Mouse (Mus musculus) forebrain, embryonic 16.5 days (tissue): Measurements from ENCODE around the gene Axin1. TPM values are rescaled to one million over a fixed set of nuclear protein-coding genes. Genes with fewer than 3 reads are reported as not detected.

Experiments
- ATAC-seq: fragments of 200-750 bp; cut with Nextera tagmentation; 2 replicates; pipeline ENCODE4 v1.8.0; 2017; ENCODE audit warnings: mild to moderate bottlenecking, moderate library complexity
- H3K27ac ChIP-seq: fragments of 300-500 bp; sonication (generic); 2 replicates; pipeline ENCODE4 v1.5.1; 2014; ENCODE audit warnings: low read length, control low read depth
- H3K27me3 ChIP-seq: fragments of 300-500 bp; sonication (generic); replicated peaks from 2 replicates; pipeline ENCODE4 v1.6.1; 2014; ENCODE audit warnings: low read length; ENCODE audit not compliant: control insufficient read depth, insufficient read depth
- H3K36me3 ChIP-seq: fragments of 300-500 bp; sonication (generic); 2 replicates; pipeline ENCODE4 v1.6.1; 2014; ENCODE audit not compliant: control insufficient read depth, insufficient read depth
- H3K4me1 ChIP-seq: fragments of 300-500 bp; sonication (generic); replicated peaks from 2 replicates; pipeline ENCODE4 v1.6.1; 2014; ENCODE audit warnings: low read length; ENCODE audit not compliant: control insufficient read depth, insufficient read depth
- H3K4me2 ChIP-seq: fragments of 300-500 bp; sonication (generic); 2 replicates; pipeline ENCODE4 v1.6.1; 2014; ENCODE audit warnings: mild to moderate bottlenecking, low read length, control low read depth
- H3K4me3 ChIP-seq: fragments of 300-500 bp; sonication (generic); replicated peaks from 2 replicates; pipeline ENCODE4 v1.5.1; 2014; ENCODE audit warnings: mild to moderate bottlenecking, low read length, control low read depth
- H3K9ac ChIP-seq: fragments of 300-500 bp; sonication (generic); replicated peaks from 2 replicates; pipeline ENCODE4 v1.6.1; 2014; ENCODE audit warnings: low read depth, low read length, control low read depth
- H3K9me3 ChIP-seq: fragments of 300-500 bp; sonication (generic); 2 replicates; pipeline ENCODE4 v1.6.1; 2016; ENCODE audit warnings: low read length; ENCODE audit not compliant: control insufficient read depth
- WGBS: fragments of 180-500 bp; shearing (Covaris S2); extraction: QIAGEN DNeasy Blood & Tissue Kit; methylation state at CpG from one replicate; pipeline ENCODE4 v1.1.7; 2014; 5-methylcytosine and 5-hydroxymethylcytosine counted together
- polyA plus RNA-seq: library from polyadenylated mRNA; unstranded; fragments of >200 nt; fragmentation: Nextera tagmentation; extraction: Ambion mirVana; gene quantifications from 2 replicates; pipeline ENCODE4 v1.2.1, GENCODE M21; 2015

Gene Axin1
- polyA plus RNA-seq, 1 experiment from 2014 or later, result 8.3 TPM

DNA sequence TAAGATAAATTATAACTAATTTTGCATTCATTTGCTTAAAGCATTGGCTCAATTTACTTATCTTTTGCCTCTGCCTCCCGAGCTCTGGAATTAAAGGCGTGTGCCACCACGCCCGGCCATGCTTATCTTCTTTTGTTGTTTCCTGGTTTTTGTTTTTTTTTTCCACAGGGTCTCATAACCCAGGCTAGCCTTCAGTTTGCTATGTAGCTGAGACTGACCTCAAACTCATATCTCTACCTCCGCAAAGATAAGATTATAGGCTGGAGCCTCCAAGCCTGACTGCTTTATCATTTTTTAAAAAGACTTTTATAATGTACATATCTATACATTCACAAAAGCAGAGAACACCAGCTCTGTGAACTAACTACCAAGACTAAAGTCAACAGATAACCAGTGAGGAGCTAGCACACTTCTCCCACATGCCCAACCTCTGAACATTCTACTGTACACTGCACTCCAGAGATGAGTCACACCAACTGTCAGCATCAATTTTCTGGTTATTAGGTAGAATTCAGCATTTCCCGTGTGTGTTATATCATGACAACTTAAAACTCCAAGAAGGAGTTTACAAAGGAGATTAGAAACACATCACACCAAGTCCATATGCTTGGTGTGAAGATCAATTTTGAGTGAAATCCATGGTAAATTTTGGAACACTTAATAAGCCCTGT lies 101.8 kb downstream of the Axin1 start:
- Histone ChIP-seq H3K36me3 (no peaks in the 10 kb centered on the region), H3K9ac (no peak overlapping the region), H3K4me3 (no peak overlapping the region), H3K27ac (no peak overlapping the region), H3K4me1 (0 out of 2 replicates have a peak, but pooled peaks cover 4% of the 10 kb centered on the region), H3K9me3 (no peaks in the 10 kb centered on the region), H3K27me3 (no peaks in the 10 kb centered on the region), H3K4me2 (no peak overlapping the region)
- WGBS, result 87% methylated on average over 6 of the region's 6 CpGs
- no peak for ATAC-seq

DNA sequence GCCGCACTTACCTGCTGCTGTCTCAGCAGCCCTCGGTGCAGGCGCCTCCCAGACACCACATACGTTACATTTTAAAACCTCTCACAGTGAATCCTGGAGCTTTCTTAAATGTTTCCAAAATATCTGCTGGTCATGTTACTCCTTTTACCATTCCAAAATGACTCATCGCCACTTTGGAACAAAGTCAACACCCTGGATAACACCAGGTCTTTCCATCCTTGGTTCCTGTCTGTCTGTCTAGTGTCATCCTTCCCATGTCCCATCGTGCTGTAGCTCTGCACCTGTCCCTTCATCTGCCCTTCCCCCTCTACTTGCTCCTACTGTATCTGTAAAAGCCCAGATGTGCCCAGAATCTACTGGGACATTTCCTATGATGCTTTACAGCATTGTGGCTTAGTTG lies 102.5 kb downstream of the Axin1 start:
- H3K9ac ChIP-seq, result no peak overlapping the region
- H3K9me3 ChIP-seq, result no peaks in the 10 kb centered on the region
- H3K27ac ChIP-seq, result no peak overlapping the region
- H3K27me3 ChIP-seq, result no peaks in the 10 kb centered on the region
- H3K36me3 ChIP-seq, result no peaks in the 10 kb centered on the region
- H3K4me1 ChIP-seq, result 0 out of 2 replicates have a peak, but pooled peaks cover 4% of the 10 kb centered on the region
- no peak overlapping the region for H3K4me2 ChIP-seq
- WGBS, result 82% methylated on average over 6 of the region's 6 CpGs
- H3K4me3 ChIP-seq, result no peak overlapping the region
- ATAC-seq, result no peak

DNA sequence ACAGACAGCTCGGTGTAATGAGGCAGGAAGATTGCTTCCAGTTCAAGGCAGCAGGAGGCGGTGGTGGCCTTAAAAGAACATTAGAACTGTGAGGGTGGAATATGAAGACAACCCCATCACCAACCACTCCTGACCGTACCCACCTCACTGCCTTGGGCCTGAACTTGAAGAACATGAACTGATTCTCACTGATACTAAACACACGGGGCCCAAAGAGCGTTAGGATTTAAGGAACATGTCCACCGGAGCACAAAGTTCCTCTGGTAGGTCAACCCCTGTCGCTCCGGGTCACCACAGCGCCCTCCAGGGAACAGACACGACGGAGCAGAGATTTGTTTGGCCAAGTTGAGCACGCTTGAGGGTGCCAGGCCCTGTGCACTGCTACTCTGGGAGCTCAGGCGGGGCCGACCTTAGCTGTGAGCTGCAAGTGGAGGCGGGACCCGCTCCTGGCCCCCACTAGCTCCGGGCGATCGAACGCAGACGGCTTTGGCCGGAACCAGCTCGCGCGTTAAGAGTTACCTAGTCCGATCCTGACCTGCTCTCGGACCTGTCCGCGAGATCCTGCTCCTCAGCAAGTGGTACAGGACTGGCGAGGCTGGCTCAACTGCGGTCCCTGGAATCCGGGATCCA lies 105.1 kb downstream of the Axin1 start:
- no peaks in the 10 kb centered on the region for H3K36me3 ChIP-seq
- H3K4me1 ChIP-seq, result 0 out of 2 replicates have a peak, but pooled peaks cover 4% of the 10 kb centered on the region
- H3K9ac ChIP-seq, result peak overlapping the region; percentile 74
- under 1% methylated on average over 32 of the region's 32 CpGs for WGBS
- H3K4me3 ChIP-seq, result peak overlapping the region; percentile 90
- peak overlapping the region; percentile 23 for H3K27ac ChIP-seq
- H3K9me3 ChIP-seq, result no peaks in the 10 kb centered on the region
- H3K4me2 ChIP-seq, result peak overlapping the region; percentile 68
- ATAC-seq, result peak; percentile 81
- H3K27me3 ChIP-seq, result no peaks in the 10 kb centered on the region

DNA sequence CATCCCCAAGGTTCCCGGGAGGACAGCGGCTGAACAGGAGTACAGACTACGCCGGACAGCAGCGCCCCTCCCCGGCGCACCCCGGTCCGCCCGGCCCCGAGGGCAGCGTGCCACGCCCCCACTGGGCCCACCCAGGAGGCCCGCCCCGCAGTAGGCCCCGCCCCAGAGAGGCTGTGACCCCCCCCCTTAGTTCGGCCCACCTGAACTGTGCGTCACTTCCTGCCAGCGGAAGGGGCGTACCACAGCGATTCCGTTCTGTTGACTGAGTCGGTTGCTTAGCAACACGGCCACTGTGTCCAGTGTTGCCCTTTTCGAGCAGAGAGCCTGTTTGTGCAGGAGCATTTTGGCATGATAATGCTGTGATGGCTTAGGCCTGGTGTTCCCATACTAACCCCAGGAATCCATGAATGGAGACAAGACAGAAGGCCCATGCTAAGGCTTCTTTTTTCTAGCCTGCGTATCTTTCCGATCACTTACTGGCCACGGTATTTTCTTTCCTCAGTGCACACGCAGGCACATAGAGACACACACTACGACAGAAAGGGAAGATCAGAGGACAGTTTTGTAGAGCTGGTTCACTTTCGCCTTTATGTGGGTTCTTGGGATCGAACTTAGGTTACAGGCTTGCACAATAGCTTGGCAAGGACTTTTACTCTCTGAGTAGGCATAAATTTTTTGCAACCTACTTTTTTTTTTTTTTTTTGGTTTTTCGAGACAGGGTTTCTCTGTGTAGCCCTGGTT lies 105.8 kb downstream of the Axin1 start, which contains the start of gene Fam234a:
Gene Fam234a, minus strand, starts transcription at position 142 of the 741 bp plus-strand sequence.
- peak within 1 kb of the TSS; percentile 68 for H3K4me2 ChIP-seq
- no peaks in the 10 kb centered on the region for H3K27me3 ChIP-seq
- H3K9me3 ChIP-seq, result no peaks in the 10 kb centered on the region
- ATAC-seq, result peak; percentile 98
- no peaks in the 10 kb centered on the region for H3K36me3 ChIP-seq
- 0 out of 2 replicates have a peak, but pooled peaks cover 4% of the 10 kb centered on the region for H3K4me1 ChIP-seq
- H3K4me3 ChIP-seq, result peak within 1 kb of the TSS; percentile 90
- WGBS, result 6% methylated on average over 29 of the region's 33 CpGs
- H3K9ac ChIP-seq, result peak within 1 kb of the TSS; percentile 74
- peak within 1 kb of the TSS; percentile 81 for H3K27ac ChIP-seq

Other genes starting within 250 kb of the Axin1 start
- 56.6 and 59.2 TPM in 2 replicates for gene Rab40c, start 219.0 kb upstream of the Axin1 start, polyA plus RNA-seq
- gene Pigq, start 193.8 kb upstream of the Axin1 start, polyA plus RNA-seq, result 56.3 and 61.2 TPM in 2 replicates
- gene Nhlrc4, start 193.7 kb upstream of the Axin1 start, polyA plus RNA-seq, result not detected in 2 replicates
- 0.21 TPM in 1 of 2 replicates, not detected in the other for gene A930017K11Rik, start 186.1 kb upstream of the Axin1 start, polyA plus RNA-seq
- gene Capn15, start 152.9 kb upstream of the Axin1 start, polyA plus RNA-seq, result 16.5 and 23.3 TPM in 2 replicates
- 34.6 and 39.9 TPM in 2 replicates for gene Rab11fip3, start 69.1 kb upstream of the Axin1 start, polyA plus RNA-seq
- gene Decr2, start 48.4 kb upstream of the Axin1 start, polyA plus RNA-seq, result 30.3 and 33.0 TPM in 2 replicates
- 27.4 and 35.3 TPM in 2 replicates for gene Nme4, start 43.1 kb upstream of the Axin1 start, polyA plus RNA-seq
- gene Tmem8, start 25.4 kb upstream of the Axin1 start, polyA plus RNA-seq, result 2.0 TPM in 2 replicates
- 192 and 202 TPM in 2 replicates for gene Mrpl28, start 15.2 kb upstream of the Axin1 start, polyA plus RNA-seq
- not detected in 2 replicates for gene Pdia2, start 60.4 kb downstream of the Axin1 start, polyA plus RNA-seq
- 5.9 and 9.5 TPM in 2 replicates for gene Rgs11, start 64.3 kb downstream of the Axin1 start, polyA plus RNA-seq
- 40.9 and 69.2 TPM in 2 replicates for gene Arhgdig, start 69.1 kb downstream of the Axin1 start, polyA plus RNA-seq
- gene Fam234a, start 105.6 kb downstream of the Axin1 start, polyA plus RNA-seq, result 23.9 and 25.5 TPM in 2 replicates
- gene Luc7l, start 114.2 kb downstream of the Axin1 start, polyA plus RNA-seq, result 123 and 124 TPM in 2 replicates